Mouse (Mus musculus): ENCODE data around the gene Soga3.

Gene Soga3

DNA sequence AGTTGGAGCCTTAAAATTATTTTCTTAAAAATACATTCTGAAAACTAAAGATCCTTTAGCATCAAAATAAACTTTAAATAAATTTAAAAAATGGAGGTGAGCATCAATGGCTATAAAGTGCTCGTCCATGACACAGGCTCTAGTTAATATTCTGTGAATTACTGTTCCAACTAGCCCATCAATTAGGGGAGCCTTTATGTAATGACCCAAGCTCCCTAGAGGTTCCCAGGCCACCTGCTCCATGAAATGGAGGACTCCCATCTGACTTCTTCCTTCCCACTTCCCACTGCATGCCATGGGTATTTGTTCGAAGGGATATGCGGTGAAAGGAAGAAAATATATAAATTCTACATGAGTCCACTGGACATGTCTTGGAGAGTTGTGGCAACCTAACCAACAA, 36.6 kb downstream of the Soga3 start:
- no peaks in the 10 kb centered on the region for H3K27me3 ChIP-seq (ENCODE audit: control insufficient read depth, insufficient read depth, low read length, poor library complexity, severe bottlenecking)
- no peak for DNase-seq (ENCODE audit: low read depth, low spot score)
- no peaks in the 10 kb centered on the region for H3K36me3 ChIP-seq (ENCODE audit: control insufficient read depth, insufficient read depth, low read length, poor library complexity, severe bottlenecking)

DNA sequence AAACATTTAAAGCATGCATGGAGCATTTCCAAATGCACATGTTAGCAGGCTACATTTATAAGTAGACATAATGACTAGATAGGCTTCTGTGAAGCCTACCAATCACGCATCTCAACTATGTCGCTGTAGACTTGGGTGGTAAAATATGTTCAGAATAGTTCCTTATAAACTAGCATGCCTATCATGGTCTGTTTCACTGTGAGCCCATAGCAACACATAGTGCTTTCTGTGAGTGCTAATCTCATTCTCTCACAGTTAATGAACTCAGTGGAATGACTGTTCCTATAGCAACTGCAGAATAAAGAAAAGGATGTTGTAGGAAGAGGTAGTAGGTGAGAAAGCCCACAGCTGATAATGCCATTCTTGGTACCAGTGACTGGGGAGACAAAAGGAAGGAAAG, 37.4 kb downstream of the Soga3 start:
- H3K27me3 ChIP-seq (ENCODE audit: control insufficient read depth, insufficient read depth, low read length, poor library complexity, severe bottlenecking), result no peaks in the 10 kb centered on the region
- H3K36me3 ChIP-seq (ENCODE audit: control insufficient read depth, insufficient read depth, low read length, poor library complexity, severe bottlenecking), result no peaks in the 10 kb centered on the region
- DNase-seq (ENCODE audit: low read depth, low spot score), result no peak

DNA sequence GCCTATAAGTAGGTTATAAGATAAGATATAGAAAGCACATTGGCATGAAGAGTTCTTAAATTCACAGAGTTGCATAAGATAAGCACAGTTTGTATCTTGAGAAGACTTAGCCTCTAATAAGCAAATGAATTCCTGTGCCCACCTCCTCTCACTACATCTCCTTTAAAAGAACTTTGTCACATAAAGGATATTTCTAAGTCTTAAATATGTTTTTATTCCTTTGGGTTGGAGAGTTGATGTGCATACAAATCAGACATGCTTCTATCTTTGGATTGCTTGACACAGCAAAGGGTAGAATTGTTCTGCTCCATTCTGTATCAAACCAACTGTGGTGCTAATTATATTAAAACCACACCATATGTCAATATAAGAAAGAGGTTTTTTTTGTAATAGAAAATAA, 50.1 kb downstream of the Soga3 start:
- no peaks in the 10 kb centered on the region for H3K27me3 ChIP-seq (ENCODE audit: control insufficient read depth, insufficient read depth, low read length, poor library complexity, severe bottlenecking)
- DNase-seq (ENCODE audit: low read depth, low spot score), result no peak
- H3K36me3 ChIP-seq (ENCODE audit: control insufficient read depth, insufficient read depth, low read length, poor library complexity, severe bottlenecking), result no peaks in the 10 kb centered on the region

DNA sequence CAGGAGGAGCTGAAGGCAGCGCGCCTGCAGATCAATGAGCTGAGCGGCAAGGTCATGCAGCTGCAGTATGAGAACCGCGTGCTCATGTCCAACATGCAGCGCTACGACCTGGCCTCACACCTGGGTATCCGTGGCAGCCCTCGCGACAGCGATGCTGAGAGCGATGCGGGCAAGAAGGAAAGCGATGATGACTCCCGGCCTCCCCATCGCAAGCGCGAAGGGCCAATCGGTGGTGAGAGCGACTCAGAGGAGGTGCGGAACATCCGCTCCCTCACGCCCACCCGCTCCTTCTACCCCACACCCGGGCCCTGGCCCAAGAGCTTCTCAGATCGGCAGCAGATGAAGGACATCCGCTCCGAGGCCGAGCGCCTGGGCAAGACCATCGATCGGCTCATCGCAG, 53.2 kb downstream of the Soga3 start:
- Histone ChIP-seq H3K36me3 (ENCODE audit: control insufficient read depth, insufficient read depth, low read length, poor library complexity, severe bottlenecking) (no peaks in the 10 kb centered on the region), H3K27me3 (ENCODE audit: control insufficient read depth, insufficient read depth, low read length, poor library complexity, severe bottlenecking) (no peaks in the 10 kb centered on the region)
- DNase-seq (ENCODE audit: low read depth, low spot score), result no peak

DNA sequence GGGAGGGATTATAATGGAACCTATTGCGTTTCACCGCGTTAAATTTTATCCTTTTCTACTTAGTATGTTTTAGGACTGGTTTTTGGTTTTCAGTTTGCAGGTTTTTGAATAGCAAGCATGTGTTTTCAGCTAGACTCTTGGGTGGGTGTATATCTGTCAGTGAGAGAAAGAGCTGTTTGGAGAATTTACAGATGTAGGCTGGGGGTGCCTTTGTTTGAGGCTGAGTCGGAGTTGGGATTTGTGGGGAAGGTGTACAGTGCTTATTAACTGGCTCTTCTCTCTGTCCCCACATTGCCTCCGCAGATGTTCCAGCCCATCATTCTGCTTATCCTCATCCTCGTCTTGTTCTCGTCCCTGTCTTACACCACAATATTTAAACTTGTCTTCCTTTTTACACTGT, 55.0 kb downstream of the Soga3 start, which contains the start of gene Gm49353:
Gene Gm49353, plus strand, starts transcription at position 313 of the 400 bp plus-strand sequence.
- no peaks in the 10 kb centered on the region for H3K27me3 ChIP-seq (ENCODE audit: control insufficient read depth, insufficient read depth, low read length, poor library complexity, severe bottlenecking)
- H3K36me3 ChIP-seq (ENCODE audit: control insufficient read depth, insufficient read depth, low read length, poor library complexity, severe bottlenecking), result no peaks in the 10 kb centered on the region
- no peak for DNase-seq (ENCODE audit: low read depth, low spot score)

DNA sequence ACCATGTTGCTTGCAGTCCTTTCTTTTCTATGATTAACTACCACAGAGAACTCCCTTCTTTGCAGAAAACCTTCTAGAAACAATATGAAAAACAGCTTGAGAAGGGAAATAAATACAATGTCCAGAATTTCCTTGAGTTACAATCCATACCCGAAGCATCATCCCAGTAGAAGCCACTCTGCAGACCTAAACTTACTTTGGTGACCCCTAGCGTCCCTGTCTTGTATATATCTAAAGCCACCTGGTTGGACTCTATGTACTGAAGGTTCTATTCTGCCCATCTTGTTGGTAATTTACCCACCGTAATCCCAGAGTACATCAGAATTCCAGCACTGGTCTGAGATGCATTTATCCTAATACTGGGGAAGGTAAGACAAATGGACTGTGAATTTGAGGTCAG, 56.2 kb downstream of the Soga3 start:
- DNase-seq (ENCODE audit: low read depth, low spot score), result no peak
- Histone ChIP-seq H3K36me3 (ENCODE audit: control insufficient read depth, insufficient read depth, low read length, poor library complexity, severe bottlenecking) (no peaks in the 10 kb centered on the region), H3K27me3 (ENCODE audit: control insufficient read depth, insufficient read depth, low read length, poor library complexity, severe bottlenecking) (no peaks in the 10 kb centered on the region)

DNA sequence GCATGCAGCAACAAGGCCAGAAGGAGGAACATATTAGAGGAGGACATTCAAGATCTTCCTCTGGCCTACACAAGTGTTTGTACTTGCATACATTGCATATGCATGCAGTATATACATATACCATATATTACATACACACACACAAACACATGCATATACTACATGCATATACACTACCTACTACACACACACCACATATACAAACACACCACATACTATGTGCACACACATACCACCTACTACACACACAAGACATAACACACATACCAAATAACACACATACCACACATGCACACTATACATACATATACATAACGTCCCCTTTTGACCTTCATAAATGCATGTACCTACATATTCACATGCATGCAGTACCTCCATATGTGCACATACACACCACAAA, 57.0 kb downstream of the Soga3 start:
- Histone ChIP-seq H3K36me3 (ENCODE audit: control insufficient read depth, insufficient read depth, low read length, poor library complexity, severe bottlenecking) (no peaks in the 10 kb centered on the region), H3K27me3 (ENCODE audit: control insufficient read depth, insufficient read depth, low read length, poor library complexity, severe bottlenecking) (no peaks in the 10 kb centered on the region)
- DNase-seq (ENCODE audit: low read depth, low spot score), result no peak

DNA sequence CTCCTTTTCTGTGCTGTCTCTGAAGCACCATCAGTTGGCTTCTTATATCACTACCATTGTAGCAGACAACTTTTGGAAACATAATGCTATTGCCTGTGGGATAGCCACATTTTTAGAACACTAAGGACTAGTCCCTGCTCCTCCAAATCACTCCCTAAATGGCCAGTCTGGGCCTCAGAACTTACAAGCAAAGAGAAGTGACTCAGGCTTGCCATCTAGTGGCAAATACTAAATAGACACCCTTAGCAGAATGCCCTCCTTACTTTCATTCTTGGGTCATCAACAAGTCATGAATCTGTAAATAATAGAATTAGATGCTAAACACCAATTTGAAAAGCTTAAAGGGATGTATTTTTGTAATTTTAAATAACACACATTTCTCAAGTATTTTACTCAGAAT, 63.1 kb downstream of the Soga3 start:
- DNase-seq (ENCODE audit: low read depth, low spot score), result no peak
- H3K27me3 ChIP-seq (ENCODE audit: control insufficient read depth, insufficient read depth, low read length, poor library complexity, severe bottlenecking), result no peaks in the 10 kb centered on the region

DNA sequence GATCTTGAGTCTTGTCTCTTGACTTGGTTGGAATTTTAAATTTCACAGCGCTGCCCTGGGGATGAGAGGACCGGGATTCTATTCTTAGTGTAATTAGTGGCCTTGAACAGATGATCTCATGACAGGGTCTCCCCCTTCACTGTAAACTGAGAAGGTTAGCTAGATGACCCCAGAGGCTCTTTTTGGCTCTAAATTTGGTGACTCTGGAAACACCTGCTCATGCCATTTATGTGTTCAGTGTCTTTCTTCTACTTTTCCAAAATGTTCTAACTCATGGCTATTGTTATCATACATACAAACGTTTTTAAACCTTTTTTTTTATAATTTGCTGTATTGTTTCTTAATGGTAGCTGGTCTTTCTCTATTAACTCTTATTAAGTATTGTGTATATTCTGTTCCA, 65.1 kb downstream of the Soga3 start:
- Histone ChIP-seq H3K36me3 (ENCODE audit: control insufficient read depth, insufficient read depth, low read length, poor library complexity, severe bottlenecking) (no peaks in the 10 kb centered on the region), H3K27me3 (ENCODE audit: control insufficient read depth, insufficient read depth, low read length, poor library complexity, severe bottlenecking) (no peaks in the 10 kb centered on the region)
- DNase-seq (ENCODE audit: low read depth, low spot score), result no peak

More for the DNA sequence above, 63.1 kb downstream of the Soga3 start:
- H3K36me3 ChIP-seq (ENCODE audit: control insufficient read depth, insufficient read depth, low read length, poor library complexity, severe bottlenecking), result no peaks in the 10 kb centered on the region

DNA sequence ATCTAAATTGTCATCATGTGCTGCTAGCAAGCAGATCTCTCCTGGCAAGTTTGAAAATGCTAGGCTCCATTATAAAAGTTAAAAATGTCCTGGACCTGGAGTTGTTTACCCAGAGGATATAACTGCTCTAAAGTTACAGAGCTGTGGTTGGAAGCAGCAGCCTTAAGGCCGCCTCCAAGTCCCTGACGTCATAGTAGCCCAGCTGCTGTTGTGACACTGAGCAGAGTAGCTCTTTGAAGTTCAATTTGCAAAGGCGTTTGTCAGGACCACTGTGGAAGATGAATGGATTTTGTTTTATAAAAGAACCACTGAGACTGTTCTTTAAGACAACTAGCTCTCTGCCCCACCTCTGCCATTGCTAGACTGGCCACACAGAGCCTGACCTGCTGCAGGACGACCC, 67.8 kb downstream of the Soga3 start, which contains the start of gene 9330159F19Rik:
Gene 9330159F19Rik, plus strand, starts transcription at position 154 of the 400 bp plus-strand sequence.
- H3K27me3 ChIP-seq (ENCODE audit: control insufficient read depth, insufficient read depth, low read length, poor library complexity, severe bottlenecking), result no peaks in the 10 kb centered on the region
- no peak for DNase-seq (ENCODE audit: low read depth, low spot score)
- H3K36me3 ChIP-seq (ENCODE audit: control insufficient read depth, insufficient read depth, low read length, poor library complexity, severe bottlenecking), result no peaks in the 10 kb centered on the region

DNA sequence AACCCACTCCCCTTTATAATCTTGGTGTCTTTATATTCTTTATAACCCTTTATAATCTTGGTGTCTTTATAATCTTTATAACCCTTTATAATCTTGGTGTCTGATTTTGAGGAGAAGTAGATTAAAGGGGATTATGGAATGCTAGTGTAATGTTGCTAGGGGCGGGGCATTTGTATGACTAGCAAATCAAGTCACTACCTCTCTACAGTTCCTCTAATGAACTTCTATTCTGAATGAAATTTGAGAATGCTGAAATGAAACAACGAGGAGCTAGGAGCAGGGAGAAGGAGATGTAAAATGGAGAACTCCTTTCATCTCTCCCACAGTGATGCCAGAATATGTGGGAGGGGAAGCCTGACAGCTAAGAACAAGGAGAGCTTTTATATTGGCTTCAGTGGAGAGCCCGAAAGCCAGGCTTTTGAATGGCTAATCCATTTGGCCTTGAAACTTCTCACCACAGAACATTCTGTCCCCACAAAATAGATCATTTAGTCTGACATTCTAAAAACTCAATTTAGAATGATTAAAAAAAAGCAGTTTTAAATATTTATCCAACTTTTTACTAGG, 70.0 kb downstream of the Soga3 start:
- no peaks in the 10 kb centered on the region for H3K27me3 ChIP-seq (ENCODE audit: control insufficient read depth, insufficient read depth, low read length, poor library complexity, severe bottlenecking)
- H3K36me3 ChIP-seq (ENCODE audit: control insufficient read depth, insufficient read depth, low read length, poor library complexity, severe bottlenecking), result no peaks in the 10 kb centered on the region
- no peak for DNase-seq (ENCODE audit: low read depth, low spot score)

DNA sequence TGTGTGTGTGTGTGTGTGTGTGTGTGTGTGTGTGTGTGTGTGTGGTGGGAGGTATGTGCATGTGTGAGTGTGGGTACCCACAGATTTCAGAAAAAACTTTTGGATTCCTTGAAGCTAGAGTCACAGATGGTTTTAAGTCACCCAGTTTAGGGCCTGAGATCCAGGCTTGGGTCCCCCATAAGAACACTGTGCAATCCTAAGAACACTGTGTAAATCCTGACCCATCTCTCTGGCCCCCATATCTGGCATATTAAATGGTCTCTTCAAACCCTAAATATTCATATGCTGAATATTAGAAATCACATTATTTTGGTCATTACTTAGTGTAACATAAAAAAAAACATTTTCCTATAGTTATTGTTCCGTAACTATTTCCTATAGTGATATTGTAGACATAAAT, 73.3 kb downstream of the Soga3 start:
- Histone ChIP-seq H3K27me3 (ENCODE audit: control insufficient read depth, insufficient read depth, low read length, poor library complexity, severe bottlenecking) (no peaks in the 10 kb centered on the region), H3K36me3 (ENCODE audit: control insufficient read depth, insufficient read depth, low read length, poor library complexity, severe bottlenecking) (no peaks in the 10 kb centered on the region)
- no peak for DNase-seq (ENCODE audit: low read depth, low spot score)

DNA sequence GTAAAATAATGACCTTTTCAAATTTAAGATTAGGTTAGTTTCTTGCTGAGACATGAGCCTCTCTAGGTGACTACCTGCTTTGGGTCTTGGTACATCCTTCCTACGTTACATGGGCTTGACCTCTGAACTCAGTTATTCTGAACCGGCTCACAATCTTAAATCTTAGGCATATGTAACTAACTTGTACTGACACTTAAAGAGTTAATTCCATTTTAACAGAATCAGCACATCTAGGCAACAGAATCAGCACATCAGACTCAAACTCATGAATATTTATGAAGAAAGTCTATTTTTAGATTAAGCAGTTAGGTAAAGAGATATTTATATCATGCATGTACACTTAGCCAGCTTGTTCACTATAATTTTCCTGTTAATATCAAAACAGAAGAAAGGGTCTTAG, 73.8 kb downstream of the Soga3 start:
- Histone ChIP-seq H3K36me3 (ENCODE audit: control insufficient read depth, insufficient read depth, low read length, poor library complexity, severe bottlenecking) (no peaks in the 10 kb centered on the region), H3K27me3 (ENCODE audit: control insufficient read depth, insufficient read depth, low read length, poor library complexity, severe bottlenecking) (no peaks in the 10 kb centered on the region)
- no peak for DNase-seq (ENCODE audit: low read depth, low spot score)

DNA sequence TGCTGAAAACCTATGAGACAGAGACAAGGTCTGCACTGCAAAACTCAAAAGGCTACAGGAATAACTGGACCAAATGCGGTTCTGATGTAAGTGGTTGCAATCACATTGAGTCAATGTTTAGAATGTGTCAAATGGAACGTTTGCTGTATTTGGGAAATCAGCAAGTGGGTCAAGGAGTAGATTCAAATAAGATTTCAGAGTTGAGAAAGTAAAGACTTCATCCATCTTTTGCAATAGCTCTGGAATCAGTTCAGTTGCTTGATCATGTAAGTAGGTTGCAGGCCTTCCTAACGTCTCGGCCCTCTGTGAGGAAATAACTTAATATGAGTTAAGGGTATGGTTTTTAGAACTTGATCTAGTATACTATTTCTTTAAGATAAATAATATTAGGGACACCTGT, 81.7 kb downstream of the Soga3 start:
- Histone ChIP-seq H3K36me3 (ENCODE audit: control insufficient read depth, insufficient read depth, low read length, poor library complexity, severe bottlenecking) (no peaks in the 10 kb centered on the region), H3K27me3 (ENCODE audit: control insufficient read depth, insufficient read depth, low read length, poor library complexity, severe bottlenecking) (no peaks in the 10 kb centered on the region)
- no peak for DNase-seq (ENCODE audit: low read depth, low spot score)

DNA sequence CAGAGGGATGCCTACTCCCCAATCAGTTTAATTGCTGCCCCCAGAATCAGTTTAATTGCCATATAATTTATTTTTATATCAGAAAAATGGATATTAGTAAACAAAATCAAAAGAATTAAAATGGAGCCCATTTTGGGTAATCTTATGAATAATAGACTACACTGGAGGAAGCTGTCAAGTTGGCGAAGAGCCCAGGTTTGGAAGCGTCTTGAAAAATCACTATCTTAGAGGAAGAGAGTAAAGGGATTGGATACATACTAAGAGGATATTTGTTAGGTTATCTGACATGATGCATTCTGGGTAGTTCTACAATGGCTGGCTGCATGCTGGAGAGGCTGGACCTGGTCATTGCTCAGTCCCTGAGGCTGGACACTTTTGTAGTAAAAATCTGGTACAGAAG, 87.6 kb downstream of the Soga3 start:
- Histone ChIP-seq H3K36me3 (ENCODE audit: control insufficient read depth, insufficient read depth, low read length, poor library complexity, severe bottlenecking) (no peaks in the 10 kb centered on the region), H3K27me3 (ENCODE audit: control insufficient read depth, insufficient read depth, low read length, poor library complexity, severe bottlenecking) (no peaks in the 10 kb centered on the region)
- no peak for DNase-seq (ENCODE audit: low read depth, low spot score)

Measured in splenic B cell, adult 2 months (primary cell).